Mouse (Mus musculus) intestine, embryonic 14.5 days (tissue): ENCODE measurements around the gene Dhdh. TPM values are rescaled to one million over a fixed set of nuclear protein-coding genes. Genes with fewer than 3 reads are reported as not detected.
"Not testable (repeated sequence)": the region's sequence is repeated elsewhere in the genome, so short reads cannot be mapped to it uniquely, and the experiment has no call there.

ENCODE experiments used
- ATAC-seq: fragments of 200-750 bp; cut with Nextera tagmentation; replicated peaks from 2 replicates; pipeline ENCODE4 v1.8.0; 2017; ENCODE audit warnings: low read depth, moderate number of reproducible peaks, moderate TSS enrichment, moderate library complexity; ENCODE audit not compliant: low FRiP score, low TSS enrichment
- DNase-seq: peaks from one replicate; pipeline ENCODE4 v3.0.0-alpha.2; 2018; ENCODE audit warnings: low spot score
- H3K27ac ChIP-seq: fragments of 300-500 bp; sonication (generic); 2 replicates; pipeline ENCODE4 v1.5.1; 2014; ENCODE audit warnings: low read depth, mild to moderate bottlenecking, control low read depth
- H3K27me3 ChIP-seq: fragments of 300-500 bp; sonication (generic); replicated peaks from 2 replicates; pipeline ENCODE4 v1.6.1; 2014; ENCODE audit warnings: low read length, control low read depth; ENCODE audit not compliant: control insufficient read depth, insufficient read depth
- H3K36me3 ChIP-seq: fragments of 300-500 bp; sonication (generic); 2 replicates; pipeline ENCODE4 v1.6.1; 2014; ENCODE audit warnings: low read length, control low read depth; ENCODE audit not compliant: control insufficient read depth, insufficient read depth
- H3K4me1 ChIP-seq: fragments of 300-500 bp; sonication (generic); replicated peaks from 2 replicates; pipeline ENCODE4 v1.6.1; 2014; ENCODE audit warnings: low read length, control low read depth, mixed read lengths; ENCODE audit not compliant: control insufficient read depth, insufficient read depth
- H3K4me2 ChIP-seq: fragments of 300-500 bp; sonication (generic); 2 replicates; pipeline ENCODE4 v1.6.1; 2014; ENCODE audit warnings: low read length
- H3K4me3 ChIP-seq: fragments of 300-500 bp; sonication (generic); 2 replicates; pipeline ENCODE4 v1.5.1; 2014; ENCODE audit warnings: low read depth, low read length, control low read depth, mixed read lengths
- H3K9ac ChIP-seq: fragments of 300-500 bp; sonication (generic); 2 replicates; pipeline ENCODE4 v1.6.1; 2014; ENCODE audit warnings: mild to moderate bottlenecking, low read length
- H3K9me3 ChIP-seq: fragments of 300-500 bp; sonication (generic); 2 replicates; pipeline ENCODE4 v1.6.1; 2016; ENCODE audit warnings: low read length, control low read depth; ENCODE audit not compliant: control insufficient read depth
- WGBS: fragments of 180-500 bp; shearing (Covaris S2); extraction: QIAGEN DNeasy Blood & Tissue Kit; methylation state at CpG from one replicate; pipeline ENCODE4 v1.1.7; 2014; 5-methylcytosine and 5-hydroxymethylcytosine counted together
- polyA plus RNA-seq: library from polyadenylated mRNA; unstranded; fragments of >200 nt; fragmentation: Nextera tagmentation; extraction: Ambion mirVana; gene quantifications from 2 replicates; pipeline ENCODE4 v1.2.1, GENCODE M21; 2014

The Dhdh gene
- polyA plus RNA-seq, 1 experiment from 2014 or later, result 3.5 TPM

DNA sequence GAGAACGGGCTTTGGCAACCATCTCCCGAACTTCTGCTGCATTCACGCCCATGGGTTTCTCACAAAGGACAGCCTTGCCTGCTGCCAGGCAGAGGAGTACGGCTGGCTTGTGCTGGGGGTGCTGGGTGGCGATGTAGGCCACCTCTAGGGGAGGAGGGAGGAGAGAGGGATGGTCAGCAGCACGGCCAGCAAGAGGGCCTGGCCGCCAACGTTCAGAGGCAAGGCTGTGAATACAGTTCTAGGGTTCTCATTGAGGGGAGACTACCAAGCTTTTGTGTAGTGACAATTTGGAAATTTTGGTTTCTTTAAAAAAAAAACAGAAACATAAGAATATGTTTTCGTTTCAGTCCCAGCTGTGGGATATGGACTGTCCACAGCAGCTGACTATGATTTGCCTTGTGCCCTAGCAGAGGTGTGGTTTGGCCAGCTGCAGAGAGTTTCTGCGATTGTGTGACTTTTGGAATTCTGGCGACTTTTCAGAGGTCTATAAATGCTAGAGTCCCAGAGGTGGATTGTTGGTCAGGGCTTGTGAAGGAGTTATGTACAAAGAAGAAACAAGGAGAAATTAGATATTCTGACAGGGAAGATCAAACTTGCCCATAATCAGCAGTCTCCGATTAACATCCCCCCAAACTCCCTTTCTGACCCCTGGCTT lies 1.7 kb downstream of the Dhdh start, which contains the start of gene Gm45808:
Gene Gm45808 (minus strand): TSS at position 51 of the 655 bp plus-strand sequence.
- Histone ChIP-seq H3K9me3 (no peaks in the 10 kb centered on the region), H3K36me3 (no peaks in the 10 kb centered on the region), H3K27ac (peak within 1 kb of the TSS; percentile 49; the same call in 1 of the 2 replicates), H3K4me1 (peaks cover 15% of the 10 kb centered on the region), H3K4me2 (no peak within 1 kb of the TSS), H3K9ac (no peak within 1 kb of the TSS), H3K4me3 (no peak within 1 kb of the TSS), H3K27me3 (no peaks in the 10 kb centered on the region)
- no peak for DNase-seq
- 83% methylated on average over 12 of the region's 12 CpGs for WGBS
- ATAC-seq, result no peak

DNA sequence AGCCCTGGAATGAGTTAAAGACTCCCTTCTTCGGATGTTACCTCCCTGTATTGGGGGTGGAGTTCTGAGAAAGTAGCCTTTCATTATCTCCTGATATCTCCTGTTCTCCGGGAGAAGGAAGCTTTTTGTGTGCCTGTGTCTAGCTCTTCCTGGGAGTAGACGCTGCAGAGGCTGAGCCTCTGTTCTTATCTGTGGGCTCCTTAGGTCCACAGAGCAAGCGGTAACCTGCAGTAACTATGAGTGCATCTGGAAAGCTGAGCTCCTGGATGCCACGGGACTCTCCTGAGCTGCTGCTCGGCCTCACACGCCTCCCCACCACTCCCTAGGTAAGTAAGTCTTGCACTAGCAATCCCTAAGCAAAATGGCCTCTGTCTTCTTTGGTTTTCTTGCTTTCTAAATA lies 2.4 kb downstream of the Dhdh start:
- DNase-seq (no peak), ATAC-seq (no peak)
- Histone ChIP-seq H3K4me3 (no peak overlapping the region), H3K27ac (no peak overlapping the region), H3K36me3 (no peaks in the 10 kb centered on the region), H3K9ac (no peak overlapping the region), H3K4me2 (no peak overlapping the region), H3K9me3 (no peaks in the 10 kb centered on the region), H3K27me3 (no peaks in the 10 kb centered on the region), H3K4me1 (peaks cover 13% of the 10 kb centered on the region)
- WGBS, result 62% methylated on average over 7 of the region's 7 CpGs

GRCm38 (mm10) chr7:45484985-45485384 lies 3.6 kb downstream of the Dhdh start:
- not testable (repeated sequence) for H3K9ac ChIP-seq, H3K4me2 ChIP-seq, H3K9me3 ChIP-seq, H3K4me3 ChIP-seq, H3K27ac ChIP-seq, H3K36me3 ChIP-seq, H3K4me1 ChIP-seq, DNase-seq, ATAC-seq, H3K27me3 ChIP-seq
- WGBS, result 94% methylated on average over 5 of the region's 5 CpGs

GRCm38 (mm10) chr7:45482166-45482565 lies 6.4 kb downstream of the Dhdh start:
- Histone ChIP-seq H3K9ac (no peak overlapping the region), H3K27me3 (no peaks in the 10 kb centered on the region), H3K4me1 (no peaks in the 10 kb centered on the region), H3K9me3 (no peaks in the 10 kb centered on the region), H3K4me3 (no peak overlapping the region), H3K36me3 (no peaks in the 10 kb centered on the region), H3K4me2 (no peak overlapping the region), H3K27ac (no peak overlapping the region)
- ATAC-seq (no peak), DNase-seq (no peak)
- 67% methylated on average over 1 of the region's 1 CpGs for WGBS

- Histone ChIP-seq H3K27ac (no peak within 1 kb of the TSS), H3K9me3 (no peaks in the 10 kb centered on the region), H3K4me1 (no peaks in the 10 kb centered on the region), H3K27me3 (no peaks in the 10 kb centered on the region), H3K9ac (no peak within 1 kb of the TSS), H3K4me3 (no peak within 1 kb of the TSS), H3K4me2 (no peak within 1 kb of the TSS), H3K36me3 (no peaks in the 10 kb centered on the region)
- peak; percentile 64 for DNase-seq
- peak; percentile 36 for ATAC-seq
- 66% methylated on average over 11 of the region's 15 CpGs for WGBS
Observed at GRCm38 (mm10) chr7:45481374-45481927, 7.2 kb downstream of the Dhdh start, which contains the start of gene Tulp2. Tulp2 (plus strand) TSS chr7:45481877.

GRCm38 (mm10) chr7:45480310-45480709 lies 8.3 kb downstream of the Dhdh start:
- ATAC-seq, H3K4me1 ChIP-seq, DNase-seq, H3K27ac ChIP-seq, H3K9ac ChIP-seq, H3K9me3 ChIP-seq, H3K36me3 ChIP-seq, H3K4me2 ChIP-seq, H3K27me3 ChIP-seq, H3K4me3 ChIP-seq: not testable (repeated sequence)
- WGBS, result 77% methylated on average over 3 of the region's 4 CpGs

DNA sequence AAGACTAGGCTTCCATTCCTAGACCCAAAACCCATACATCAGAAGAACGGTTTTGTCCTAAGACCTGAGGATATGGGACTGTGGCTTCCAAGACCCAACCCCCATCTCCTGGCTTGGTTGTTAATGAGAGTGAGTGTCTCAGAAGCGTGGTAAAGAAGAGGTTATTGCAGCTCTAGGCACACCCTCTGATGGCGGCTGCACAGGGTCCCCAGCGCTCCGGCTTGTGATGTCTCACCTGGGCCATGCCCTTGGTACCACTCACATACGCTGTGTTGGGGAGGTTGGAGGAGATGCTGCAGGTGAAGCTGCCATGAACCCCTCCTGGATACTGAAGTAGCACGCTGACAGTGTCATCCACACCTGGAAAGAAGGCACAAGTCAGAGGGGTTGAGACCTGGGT lies 9.8 kb downstream of the Dhdh start:
- no peak overlapping the region for H3K27ac ChIP-seq
- no peak overlapping the region for H3K4me2 ChIP-seq
- no peaks in the 10 kb centered on the region for H3K9me3 ChIP-seq
- no peaks in the 10 kb centered on the region for H3K4me1 ChIP-seq
- H3K9ac ChIP-seq, result no peak overlapping the region
- 92% methylated on average over 7 of the region's 7 CpGs for WGBS
- no peaks in the 10 kb centered on the region for H3K36me3 ChIP-seq
- DNase-seq (no peak), ATAC-seq (no peak)
- no peaks in the 10 kb centered on the region for H3K27me3 ChIP-seq
- no peak overlapping the region for H3K4me3 ChIP-seq

DNA sequence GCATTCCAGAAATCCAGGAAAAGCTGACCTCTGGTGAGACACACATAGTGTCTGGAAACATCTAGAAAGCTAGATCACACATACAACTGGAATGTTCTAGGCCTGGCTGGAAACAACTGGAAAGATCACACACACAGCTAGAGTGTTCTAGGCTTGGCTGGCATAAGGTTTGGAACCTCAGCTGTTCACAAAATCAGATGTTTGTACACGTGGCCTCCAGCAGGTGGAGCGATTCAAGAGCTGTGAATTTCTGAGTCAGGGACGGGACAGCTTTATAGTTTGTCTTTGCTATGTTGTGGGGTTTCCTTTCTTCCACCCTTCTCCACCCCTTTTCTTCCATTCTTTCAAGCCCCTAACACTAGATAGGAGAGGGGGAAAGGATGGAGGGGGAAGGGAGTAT lies 11.6 kb downstream of the Dhdh start:
- no peaks in the 10 kb centered on the region for H3K27me3 ChIP-seq
- 14% methylated on average over 3 of the region's 3 CpGs for WGBS
- DNase-seq (peak; percentile 73), ATAC-seq (no peak)
- no peak overlapping the region for H3K27ac ChIP-seq
- H3K9ac ChIP-seq, result no peak overlapping the region
- H3K9me3 ChIP-seq, result no peaks in the 10 kb centered on the region
- H3K36me3 ChIP-seq, result no peaks in the 10 kb centered on the region
- no peak overlapping the region for H3K4me3 ChIP-seq
- no peak overlapping the region for H3K4me2 ChIP-seq
- no peaks in the 10 kb centered on the region for H3K4me1 ChIP-seq

DNA sequence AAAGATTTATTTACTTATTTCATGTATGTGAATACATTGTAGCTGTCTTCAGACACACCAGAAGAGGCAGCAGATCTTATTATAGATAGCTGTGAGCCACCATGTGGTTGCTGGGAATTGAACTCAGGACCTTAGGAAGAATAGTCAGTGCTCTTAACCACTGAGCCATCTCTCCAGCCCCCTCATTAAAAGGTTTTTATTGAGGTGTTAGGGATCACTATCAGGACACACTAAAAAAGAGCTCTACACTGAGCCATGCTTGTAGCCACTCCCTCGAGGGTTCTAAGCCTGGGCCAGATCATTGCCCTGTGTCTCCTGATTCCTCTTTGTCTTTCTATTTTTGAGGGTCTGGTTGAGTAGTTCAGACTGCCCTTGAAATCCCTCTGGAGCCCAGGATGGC lies 12.2 kb downstream of the Dhdh start:
- DNase-seq, result no peak
- Histone ChIP-seq H3K9me3 (no peaks in the 10 kb centered on the region), H3K4me1 (no peaks in the 10 kb centered on the region), H3K27me3 (no peaks in the 10 kb centered on the region), H3K4me3 (no peak overlapping the region), H3K27ac (no peak overlapping the region), H3K4me2 (no peak overlapping the region), H3K9ac (no peak overlapping the region), H3K36me3 (no peaks in the 10 kb centered on the region)
- ATAC-seq, result no peak
- WGBS, result 58% methylated on average over 1 of the region's 1 CpGs
